Mouse (Mus musculus) liver, postnatal 0 days (tissue): ENCODE measurements at regions not wholly inside any gene's neighbourhood (a gene's known extent, or its start where the extent isn't known, plus 50 kb on each side); places are given as distances from the start of the nearest gene placed in this dataset.

Experiments used
- CTCF ChIP-seq: sonication (generic); IDR thresholded peaks from 2 replicates; pipeline ENCODE4 v1.5.1; 2016; ENCODE audit warnings: antibody characterized with exemption, low read depth
- EP300 ChIP-seq: IDR thresholded peaks from 2 replicates; pipeline ENCODE4 v1.6.1; 2016; ENCODE audit warnings: antibody characterized with exemption, low read depth, mild to moderate bottlenecking

DNA sequence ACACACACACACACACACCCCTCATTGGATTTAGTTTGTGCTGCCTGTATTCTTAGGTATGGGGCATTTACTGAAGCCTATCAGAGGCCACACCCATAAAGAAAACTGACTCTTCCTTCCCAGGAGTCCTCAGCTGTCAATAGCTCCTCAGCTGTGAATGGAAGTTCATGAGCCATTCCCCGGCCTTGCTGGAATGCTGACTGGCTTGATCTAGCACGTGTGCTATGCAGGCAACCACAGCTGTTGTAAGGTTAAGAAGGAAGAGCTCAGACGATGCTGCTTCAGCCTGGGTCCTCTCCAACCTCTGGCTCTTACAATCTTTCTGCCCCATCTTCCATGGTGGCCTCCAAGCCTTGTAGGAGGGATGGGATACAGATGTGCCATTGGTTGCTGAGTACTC lies 226.7 kb downstream of the Skap2 start:
- no peak for TF ChIP-seq CTCF
- no peak for TF ChIP-seq EP300
